Mouse (Mus musculus) bone marrow macrophage, adult 2 months (primary cell): ENCODE data around the gene Slc35d2.

ENCODE experiments used
- CTCF ChIP-seq: IDR thresholded peaks from 2 replicates; pipeline ENCODE4 v1.5.1; 2012; ENCODE audit warnings: low read depth, mild to moderate bottlenecking, low read length, moderate library complexity
- POLR2A ChIP-seq: IDR thresholded peaks from 2 replicates; pipeline ENCODE4 v1.6.1; 2012; ENCODE audit warnings: mild to moderate bottlenecking, low read depth, low read length, borderline replicate concordance

DNA sequence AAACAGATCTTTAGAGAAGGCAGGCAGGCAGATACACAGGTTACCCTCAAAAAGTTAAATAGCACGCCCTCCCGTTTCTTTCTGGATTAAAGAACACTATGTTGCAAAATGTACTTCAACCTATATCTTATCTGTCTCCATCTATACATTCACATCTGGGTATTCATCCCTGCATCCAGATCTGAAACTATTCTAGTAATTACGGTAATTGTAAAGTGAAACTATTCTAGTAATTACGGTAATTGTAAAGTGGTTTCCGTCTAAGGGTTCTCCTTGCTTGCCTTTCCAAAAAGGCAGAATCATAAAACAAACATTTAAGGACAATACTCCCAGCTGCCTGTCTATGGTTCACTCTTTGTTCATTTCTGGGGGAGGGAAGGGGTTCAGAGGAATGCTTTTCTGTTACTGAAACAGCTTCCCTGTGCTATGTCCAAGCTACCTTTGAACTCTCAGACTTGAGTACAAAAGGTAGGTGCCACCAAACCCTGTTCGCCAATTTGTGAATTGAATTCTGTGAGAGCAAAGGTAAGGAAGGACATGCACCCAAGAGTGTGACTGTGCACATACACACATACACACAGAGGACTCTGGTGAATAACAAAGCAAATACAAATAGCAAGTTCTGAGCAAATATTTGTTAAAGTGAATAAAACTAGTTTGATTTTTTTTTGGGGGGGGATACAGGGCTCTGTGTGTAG, 5.5 kb downstream of the Slc35d2 start:
- TF ChIP-seq POLR2A (no peak), CTCF (no peak)
